Mouse (Mus musculus) layer of hippocampus, adult 18-20 months (tissue): ENCODE data around the gene C2cd4a. TPM values are rescaled to one million over a fixed set of nuclear protein-coding genes. Genes with fewer than 3 reads are reported as not detected.
A peak's percentile ranks its signal among the peaks of the same experiment; 100 is the strongest.

Experiments
- DNase-seq, 2 experiments: peaks; one replicate each; pipeline ENCODE4 v3.0.0; 2022; ENCODE audit warnings: low spot score in 2 of 2
- total RNA-seq, 2 experiments: library from RNA; stranded (reverse); gene quantifications; 2 replicates each; pipeline ENCODE4 v1.2.3; 2021

The C2cd4a gene
- total RNA-seq, 2 experiments from 2014 or later, result 1.6 to 3.2 TPM

- DNase-seq, result no peak
Measured at GRCm38 (mm10) chr9:67793501-67793900, 38.6 kb downstream of the C2cd4a start.

DNA sequence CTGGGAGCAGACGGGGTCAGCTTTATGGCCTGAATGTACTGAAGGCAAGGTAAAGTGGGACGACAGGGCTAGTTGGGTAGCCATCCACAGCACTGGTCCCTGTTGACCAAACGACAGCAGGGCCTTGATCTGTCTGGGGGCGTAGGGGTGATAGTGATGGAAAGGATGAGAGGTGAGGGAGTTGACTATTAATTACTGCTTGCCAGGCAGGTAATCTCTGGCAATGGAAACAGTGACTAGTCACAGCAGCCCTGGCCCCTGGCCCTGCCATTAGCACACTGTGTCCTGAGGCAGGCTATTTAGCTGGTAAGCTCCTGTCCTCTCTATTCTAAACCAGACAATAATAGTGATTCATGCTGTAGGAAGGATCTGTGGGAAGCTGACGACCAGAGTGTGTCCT is 39.7 kb downstream of the C2cd4a start:
- DNase-seq, result no peak

DNA sequence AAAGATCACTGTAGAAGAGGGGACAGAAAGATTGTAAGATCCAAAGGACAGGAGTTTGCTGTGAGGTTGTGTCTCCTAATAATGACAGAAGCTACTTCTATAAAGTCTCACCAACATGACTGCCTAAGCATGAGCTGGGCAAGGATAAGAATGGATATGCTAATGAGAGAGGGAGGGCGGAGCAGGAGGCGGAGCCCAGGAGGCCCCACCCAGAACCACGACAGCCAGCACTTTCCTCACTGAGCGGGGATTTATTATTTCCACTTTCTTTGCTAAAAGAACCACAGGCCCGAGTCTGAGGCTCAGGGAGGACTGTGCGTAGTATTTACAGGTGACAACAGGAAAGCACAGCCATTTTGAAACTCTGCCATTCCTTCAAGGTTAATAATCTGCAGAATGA is 44.5 kb downstream of the C2cd4a start:
- no peak for DNase-seq

DNA sequence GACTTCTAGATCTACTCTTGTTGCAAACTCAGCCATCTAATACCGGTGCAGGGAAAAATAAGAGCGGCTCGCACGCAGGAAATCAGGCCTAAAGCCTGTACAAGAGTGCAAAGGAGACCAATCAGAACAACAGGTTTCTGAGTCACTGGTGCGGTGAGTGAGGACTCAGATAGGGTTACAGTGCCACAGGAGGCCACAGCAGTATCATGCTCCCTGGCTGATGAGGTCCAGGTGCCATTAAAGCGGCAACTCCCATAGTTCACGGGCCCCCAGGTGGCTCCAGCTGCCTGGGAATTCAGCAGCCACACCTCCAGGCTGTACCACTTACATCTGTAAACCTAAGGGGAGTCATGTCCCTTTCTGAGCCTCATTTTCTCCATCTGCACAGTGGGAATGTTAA is 45.8 kb downstream of the C2cd4a start:
- DNase-seq, result no peak

DNA sequence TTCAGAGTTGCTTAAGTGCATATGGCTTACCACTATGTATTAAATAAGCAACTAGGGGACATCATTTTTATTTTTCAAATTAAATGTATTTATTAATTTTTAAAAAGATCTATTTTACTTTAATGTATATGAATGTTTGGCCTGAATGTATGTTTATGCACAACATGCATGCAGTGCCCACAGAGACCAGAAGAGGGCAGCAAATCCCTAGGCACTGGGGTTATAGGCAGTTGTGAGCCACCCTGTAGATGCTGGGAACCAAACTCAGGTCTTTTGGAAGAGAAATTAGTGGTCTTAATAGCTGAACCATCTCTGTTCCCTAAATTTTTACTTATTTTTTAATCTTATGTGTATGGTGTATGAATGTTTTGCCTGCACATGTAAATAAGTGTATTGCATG is 48.2 kb downstream of the C2cd4a start:
- no peak for DNase-seq

DNA sequence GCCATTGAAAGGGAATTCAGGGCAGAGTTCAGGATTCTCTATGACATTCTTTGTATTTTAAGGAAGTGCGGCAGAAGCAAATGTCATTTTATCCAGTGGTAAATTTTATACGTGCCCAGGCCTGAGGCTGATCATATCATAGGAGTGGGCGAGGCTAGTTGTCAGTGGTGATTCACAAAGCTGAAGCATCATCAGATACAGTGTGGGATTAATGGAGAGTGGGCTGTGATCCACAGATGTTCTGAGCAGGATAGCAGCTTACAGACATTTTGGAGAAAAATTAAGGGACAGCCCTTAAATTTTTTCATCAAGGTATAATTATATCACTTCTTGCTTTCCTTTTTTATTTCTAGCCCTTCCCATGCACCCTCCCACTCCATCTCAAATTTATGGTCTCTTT is 48.7 kb downstream of the C2cd4a start:
- peak in 1 of 2 experiments; percentile 42 for DNase-seq

DNA sequence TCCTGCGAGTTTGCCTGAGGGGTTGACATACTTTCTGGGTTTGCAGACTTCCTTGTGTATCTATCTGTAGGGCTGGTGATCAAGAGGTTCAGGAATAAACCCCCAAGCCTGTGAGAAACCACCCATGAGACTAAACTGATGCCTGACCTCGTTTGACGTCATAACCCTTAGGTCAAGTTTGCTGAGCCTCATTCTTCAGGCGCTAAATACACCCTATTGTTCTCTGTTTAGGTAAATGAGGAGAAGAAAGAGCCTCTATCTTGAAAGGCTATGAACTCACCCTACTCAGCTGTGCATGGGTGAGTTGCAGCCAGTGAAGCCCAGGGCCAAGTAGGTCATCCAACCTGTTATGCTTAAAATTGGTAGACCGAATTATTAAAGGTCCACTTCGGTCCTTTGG is 49.3 kb downstream of the C2cd4a start:
- no peak for DNase-seq

Other genes starting within 250 kb of the C2cd4a start
- gene C2cd4b, start 72.9 kb downstream of the C2cd4a start, total RNA-seq, result 1 to 10 TPM; 6.6 to 6.7 TPM
- 100 to 1,000 TPM; 101 to 109 TPM for gene Vps13c, start 8.1 kb upstream of the C2cd4a start, total RNA-seq